ENCODE assay signal across 22 mouse cellular contexts in the genomic region with DNA sequence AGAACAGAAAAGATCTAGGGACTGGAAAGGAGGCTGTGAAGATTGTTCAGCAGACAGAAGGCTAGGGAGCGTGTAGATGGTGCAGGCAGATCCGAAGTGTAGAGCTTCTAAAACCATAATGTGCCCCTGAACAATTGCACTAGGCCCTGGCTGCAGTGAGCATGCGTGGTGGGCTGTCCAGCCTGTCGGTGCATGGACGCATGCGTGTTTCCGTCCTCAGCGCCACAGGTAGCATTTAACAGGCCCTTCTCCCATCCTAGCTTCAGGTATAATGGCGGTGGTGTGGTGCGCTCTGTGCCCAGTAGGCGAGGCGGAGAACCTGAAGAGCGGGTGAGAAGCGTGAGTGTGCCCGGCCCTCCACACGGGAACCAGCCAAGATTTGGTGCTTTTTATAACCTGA.
A peak's percentile ranks its signal among the peaks of the same experiment; 100 is the strongest.
DNase-seq lines count a peak whose midpoint lies in the region; ATAC-seq and TF ChIP-seq lines count a peak whose summit lies in the region.
"Had no signal": no experiment of that assay in that cellular context is flagged by ENCODE, and none has a peak within 500 bp of the region (broad histone marks: within the 10 kb centered on the region; RNA-seq: fewer than 3 reads in every experiment).

No protein-coding gene starts in this region.

- H3K4me3 ChIP-seq in forebrain, embryonic 14.5 days (ENCODE audit: low read depth, low read length), result no peak overlapping the region
- H3K4me3 ChIP-seq in forebrain, embryonic 10.5 days, result no peak overlapping the region
- peak overlapping the region; percentile 30 for H3K4me3 ChIP-seq in E14TG2a.4 (replicated peaks; ENCODE audit: low read length)
- H3K4me3 ChIP-seq: embryonic facial prominence, embryonic 10.5 days; embryonic facial prominence, embryonic 12.5 days; forebrain, embryonic 12.5 days; forebrain, embryonic 15.5 days had no signal

- 97% methylated on average over 16 of the region's 16 CpGs for WGBS in forebrain, embryonic 14.5 days
- WGBS in forebrain, embryonic 10.5 days, result 94% methylated on average over 16 of the region's 16 CpGs

- peaks cover 48% of the 10 kb centered on the region for H3K36me3 ChIP-seq in forebrain, embryonic 14.5 days (ENCODE audit: control insufficient read depth, insufficient read depth, low read length)
- peaks cover 61% of the 10 kb centered on the region for H3K36me3 ChIP-seq in forebrain, embryonic 10.5 days (replicated peaks)
- H3K36me3 ChIP-seq in E14TG2a.4 (ENCODE audit: insufficient read depth, low read length), result peaks cover 14% of the 10 kb centered on the region

- H3K4me1 ChIP-seq in forebrain, embryonic 14.5 days (ENCODE audit: control insufficient read depth, insufficient read depth, low read length), result no peaks in the 10 kb centered on the region
- no peaks in the 10 kb centered on the region for H3K4me1 ChIP-seq in forebrain, embryonic 10.5 days
- H3K4me1 ChIP-seq in E14TG2a.4 (replicated peaks; ENCODE audit: low read depth, low read length), result peaks cover 21% of the 10 kb centered on the region
- H3K4me1 ChIP-seq: embryonic facial prominence, embryonic 10.5 days; embryonic facial prominence, embryonic 12.5 days; forebrain, embryonic 12.5 days; forebrain, embryonic 15.5 days had no signal

- no peak overlapping the region for H3K9ac ChIP-seq in forebrain, embryonic 14.5 days (ENCODE audit: low read length)
- H3K9ac ChIP-seq: embryonic facial prominence, embryonic 12.5 days; forebrain, embryonic 12.5 days; forebrain, embryonic 15.5 days; forebrain, postnatal 0 days had no signal

- H3K9me3 ChIP-seq in forebrain, embryonic 14.5 days (replicated peaks; ENCODE audit: control insufficient read depth, low read length), result no peaks in the 10 kb centered on the region
- no peaks in the 10 kb centered on the region for H3K9me3 ChIP-seq in forebrain, embryonic 10.5 days
- H3K9me3 ChIP-seq in E14TG2a.4 (ENCODE audit: low read length), result no peaks in the 10 kb centered on the region
- H3K9me3 ChIP-seq: embryonic facial prominence, embryonic 10.5 days; embryonic facial prominence, embryonic 12.5 days; forebrain, embryonic 12.5 days; forebrain, embryonic 15.5 days had no signal

- no peak for ATAC-seq in forebrain, embryonic 14.5 days
- ATAC-seq: activated CD4-positive, CD25-positive, alpha-beta regulatory T cell, adult 4 months; CD4-positive, CD25-positive, alpha-beta regulatory T cell, adult 4 months; forebrain, embryonic 15.5 days; forebrain, postnatal 0 days had no signal

- H3K27me3 ChIP-seq in forebrain, embryonic 14.5 days (replicated peaks; ENCODE audit: control insufficient read depth, insufficient read depth, low read length), result no peaks in the 10 kb centered on the region
- H3K27me3 ChIP-seq in forebrain, embryonic 10.5 days (ENCODE audit: poor library complexity, severe bottlenecking), result no peaks in the 10 kb centered on the region
- 0 out of 2 replicates have a peak, but pooled peaks cover 4% of the 10 kb centered on the region for H3K27me3 ChIP-seq in E14TG2a.4 (ENCODE audit: insufficient read depth, low read length)
- H3K27me3 ChIP-seq: CH12.LX; embryonic facial prominence, embryonic 12.5 days; forebrain, embryonic 12.5 days; forebrain, embryonic 15.5 days had no signal

- TF ChIP-seq CTCF in E14TG2a.4 (conservative IDR thresholded peaks at IDR 0.05; ENCODE audit: low read length), result no peak

- DNase-seq in forebrain, embryonic 14.5 days (ENCODE audit: low spot score), result no peak
- no peak for DNase-seq in forebrain, embryonic 10.5 days (ENCODE audit: extremely low spot score, low spot score)
- peak; percentile 61 for DNase-seq in testis, postnatal 14 days (ENCODE audit: low spot score)
- DNase-seq in kidney, postnatal 25 days, result no peak
- DNase-seq: adrenal gland, adult 8-10 months; adrenal gland, postnatal 14 days; adrenal gland, postnatal 36 days; B cell, adult 2 months; cerebellum, adult 11-12 months; cerebellum, adult 2 months; cerebellum, adult 9-10 months; cerebellum, postnatal 10 days; cerebellum, postnatal 25 days; forebrain, postnatal 0 days had no signal

- 0 out of 2 replicates have a peak overlapping the region, but pooled peaks have one; percentile 9 for H3K27ac ChIP-seq in forebrain, embryonic 14.5 days (ENCODE audit: low read depth, low read length)
- no peak overlapping the region for H3K27ac ChIP-seq in forebrain, embryonic 10.5 days
- H3K27ac ChIP-seq: embryonic facial prominence, embryonic 10.5 days; embryonic facial prominence, embryonic 12.5 days; forebrain, embryonic 15.5 days had no signal

- H3K4me2 ChIP-seq in forebrain, embryonic 14.5 days (ENCODE audit: low read length), result no peak overlapping the region
- H3K4me2 ChIP-seq: embryonic facial prominence, embryonic 12.5 days; forebrain, embryonic 12.5 days; forebrain, embryonic 15.5 days had no signal
